Mouse (Mus musculus) small intestine, adult 2 months (tissue): Measurements from ENCODE around the gene Platr17. TPM values are rescaled to one million over a fixed set of nuclear protein-coding genes. Genes with fewer than 3 reads are reported as not detected.
"Not testable (repeated sequence)": the region's sequence is repeated elsewhere in the genome, so short reads cannot be mapped to it uniquely, and the experiment has no call there.

ENCODE experiments used
- H3K27ac ChIP-seq: fragments of 200-500 bp; 2 replicates; pipeline ENCODE4 v1.5.1; 2012; ENCODE audit warnings: low read depth, low read length, control low read depth, inconsistent platforms; ENCODE audit not compliant: insufficient read depth
- H3K27me3 ChIP-seq: fragments of 200-500 bp; 2 replicates; pipeline ENCODE4 v1.6.1; 2012; ENCODE audit warnings: mild to moderate bottlenecking, moderate library complexity, low read length, inconsistent platforms; ENCODE audit not compliant: control insufficient read depth, insufficient read depth
- H3K36me3 ChIP-seq: fragments of 200-500 bp; 2 replicates; pipeline ENCODE4 v1.6.1; 2012; ENCODE audit warnings: mild to moderate bottlenecking, low read length, control low read depth, inconsistent platforms; ENCODE audit not compliant: control insufficient read depth, insufficient read depth
- H3K4me1 ChIP-seq: fragments of 200-500 bp; 2 replicates; pipeline ENCODE4 v1.6.1; 2012; ENCODE audit warnings: low read length, inconsistent platforms, mixed read lengths; ENCODE audit not compliant: control insufficient read depth, insufficient read depth, insufficient read length
- H3K4me3 ChIP-seq: fragments of 200-500 bp; 2 replicates; pipeline ENCODE4 v1.5.1; 2012; ENCODE audit warnings: low read depth, mild to moderate bottlenecking, control low read depth, inconsistent platforms, low read length, moderate library complexity
- CTCF ChIP-seq: fragments of 200-500 bp; IDR thresholded peaks from 2 replicates; pipeline ENCODE4 v1.5.1; 2012; ENCODE audit warnings: low read depth, mild to moderate bottlenecking, control low read depth, inconsistent platforms, low read length, moderate library complexity, mixed read lengths; ENCODE audit not compliant: insufficient replicate concordance, insufficient read length; ENCODE audit errors: extremely low read depth
- POLR2A ChIP-seq: fragments of 200-500 bp; IDR thresholded peaks from 2 replicates; pipeline ENCODE4 v1.6.1; 2012; ENCODE audit warnings: low read depth, mild to moderate bottlenecking, control low read depth, inconsistent platforms, low read length, moderate library complexity
- WGBS: fragments of 180-500 bp; shearing (Covaris S2); methylation state at CpG from one replicate; pipeline ENCODE4 v1.1.7; 2018; 5-methylcytosine and 5-hydroxymethylcytosine counted together
- polyA plus RNA-seq: library from polyadenylated mRNA; depleted of rRNA; stranded (reverse); fragments of >200 nt; gene quantifications from 2 replicates; pipeline ENCODE4 v1.2.3, GENCODE M21; 2012

Platr17 gene
- polyA plus RNA-seq, 1 experiment: not detected

- H3K27ac ChIP-seq: peak overlapping the region; percentile 73
- H3K4me3 ChIP-seq: peak overlapping the region; percentile 69
- no peak for TF ChIP-seq POLR2A
- TF ChIP-seq CTCF: no peak
- no peaks in the 10 kb centered on the region for H3K27me3 ChIP-seq
- peaks cover 17% of the 10 kb centered on the region for H3K36me3 ChIP-seq
- WGBS: 44% methylated on average over 10 of the region's 10 CpGs
- H3K4me1 ChIP-seq: peaks cover 38% of the 10 kb centered on the region
Measured at GRCm38 (mm10) chr17:33950131-33950625, 45.2 kb downstream of the Platr17 start.

GRCm38 (mm10) chr17:33951021-33951946 lies 46.3 kb downstream of the Platr17 start, which contains the start of gene B3galt4:
Gene B3galt4, minus strand, starts transcription at chr17:33951488.
- peak within 1 kb of the TSS; percentile 73 for H3K27ac ChIP-seq

DNA sequence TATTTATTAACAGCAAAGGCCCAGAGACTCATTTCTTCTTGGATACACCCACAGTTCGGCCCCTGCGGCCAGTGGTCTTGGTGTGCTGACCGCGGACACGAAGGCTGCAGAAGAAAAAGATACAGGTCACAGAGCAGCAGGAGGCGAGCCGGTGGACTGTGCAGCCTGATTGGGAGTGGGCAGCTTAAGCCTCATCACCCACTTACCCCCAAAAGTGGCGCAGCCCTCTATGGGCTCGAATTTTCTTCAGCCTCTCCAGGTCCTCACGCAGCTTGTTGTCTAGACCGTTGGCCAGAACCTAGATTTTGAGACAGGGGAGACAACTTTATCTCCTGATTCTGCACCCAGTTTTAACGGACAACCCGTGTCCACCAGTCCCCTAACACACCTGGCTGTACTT lies 47.1 kb downstream of the Platr17 start:
- H3K27me3 ChIP-seq: not testable (repeated sequence)
- H3K27ac ChIP-seq: peak overlapping the region; percentile 12; the same call in 1 of the 2 replicates
- H3K36me3 ChIP-seq: peaks cover 16% of the 10 kb centered on the region
- peak overlapping the region; percentile 69 for H3K4me3 ChIP-seq
- peaks cover 38% of the 10 kb centered on the region for H3K4me1 ChIP-seq
- 61% methylated on average over 13 of the region's 13 CpGs for WGBS

More at GRCm38 (mm10) chr17:33951021-33951946, 46.3 kb downstream of the Platr17 start, which contains the start of gene B3galt4:
- no peak for TF ChIP-seq CTCF
- peak; percentile 46; the same call in 1 of the 2 replicates for TF ChIP-seq POLR2A
- peaks cover 38% of the 10 kb centered on the region for H3K4me1 ChIP-seq
- H3K36me3 ChIP-seq: peaks cover 17% of the 10 kb centered on the region
- WGBS: under 1% methylated on average over 45 of the region's 45 CpGs
- H3K27me3 ChIP-seq: no peaks in the 10 kb centered on the region
- H3K4me3 ChIP-seq: peak within 1 kb of the TSS; percentile 69

DNA sequence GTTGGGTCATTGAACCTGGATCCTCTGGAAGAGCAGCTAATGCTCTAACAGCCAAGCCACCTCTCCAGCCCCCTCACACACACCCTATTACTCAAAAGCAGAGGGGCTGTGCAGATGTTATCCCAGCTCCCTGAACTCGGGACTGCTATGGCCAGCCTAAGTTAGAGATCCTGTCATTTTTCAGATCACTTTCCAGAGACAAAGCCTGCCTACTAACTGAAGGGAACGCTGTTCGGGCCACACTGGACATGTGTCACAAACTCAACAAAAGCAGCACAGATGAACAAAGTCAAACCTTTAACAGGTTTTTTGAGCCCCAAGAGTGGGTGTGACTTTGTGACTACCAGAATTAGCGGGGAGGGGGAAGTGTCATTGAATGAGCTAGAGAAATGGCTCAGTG lies 47.9 kb downstream of the Platr17 start:
- TF ChIP-seq POLR2A (no peak), CTCF (no peak)
- WGBS: 60% methylated on average over 4 of the region's 4 CpGs
- Histone ChIP-seq H3K27ac (no peak overlapping the region), H3K4me3 (no peak overlapping the region), H3K4me1 (peaks cover 38% of the 10 kb centered on the region), H3K27me3 (no peaks in the 10 kb centered on the region), H3K36me3 (peaks cover 17% of the 10 kb centered on the region)

- H3K4me3 ChIP-seq: no peak overlapping the region
- peaks cover 35% of the 10 kb centered on the region for H3K4me1 ChIP-seq
- no peak overlapping the region for H3K27ac ChIP-seq
- 34% methylated on average over 3 of the region's 3 CpGs for WGBS
- peaks cover 19% of the 10 kb centered on the region for H3K36me3 ChIP-seq
- TF ChIP-seq CTCF (no peak), POLR2A (no peak)
- H3K27me3 ChIP-seq: no peaks in the 10 kb centered on the region
Measured at GRCm38 (mm10) chr17:33953310-33953709, 48.4 kb downstream of the Platr17 start.

DNA sequence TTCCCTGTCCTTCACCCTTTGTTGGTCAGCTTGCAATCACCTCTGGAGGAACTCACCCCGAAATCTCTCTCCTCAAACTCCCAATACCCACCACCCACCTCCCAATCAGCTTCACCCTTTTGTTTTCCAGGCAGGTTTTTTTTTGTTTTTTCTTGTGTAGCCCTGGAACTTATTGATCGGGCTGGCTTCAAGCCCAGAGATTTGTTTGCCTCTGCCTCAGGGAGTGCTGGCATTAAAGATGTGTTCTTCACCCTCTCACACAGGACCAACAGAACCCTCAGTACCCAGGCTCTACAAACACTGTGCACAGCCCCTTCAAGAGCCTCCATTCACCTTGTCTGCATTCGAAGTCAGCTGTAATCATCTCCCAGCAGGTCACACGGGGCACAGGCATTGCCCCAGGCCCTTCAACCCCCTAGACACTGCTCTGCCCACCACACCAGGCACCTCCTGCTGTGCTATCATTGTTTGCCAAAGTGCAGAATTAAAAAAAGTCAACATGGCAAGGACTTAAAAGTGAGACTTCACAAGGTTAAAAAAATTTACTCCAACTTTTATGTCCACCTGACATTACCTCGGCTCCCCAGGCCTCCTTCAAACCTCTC lies 49.1 kb downstream of the Platr17 start:
- Histone ChIP-seq H3K27ac (no peak overlapping the region), H3K4me3 (peak overlapping the region; percentile 82), H3K27me3 (no peaks in the 10 kb centered on the region), H3K4me1 (peaks cover 28% of the 10 kb centered on the region), H3K36me3 (peaks cover 24% of the 10 kb centered on the region)
- no peak for TF ChIP-seq CTCF
- no peak for TF ChIP-seq POLR2A
- 17% methylated on average over 5 of the region's 5 CpGs for WGBS

DNA sequence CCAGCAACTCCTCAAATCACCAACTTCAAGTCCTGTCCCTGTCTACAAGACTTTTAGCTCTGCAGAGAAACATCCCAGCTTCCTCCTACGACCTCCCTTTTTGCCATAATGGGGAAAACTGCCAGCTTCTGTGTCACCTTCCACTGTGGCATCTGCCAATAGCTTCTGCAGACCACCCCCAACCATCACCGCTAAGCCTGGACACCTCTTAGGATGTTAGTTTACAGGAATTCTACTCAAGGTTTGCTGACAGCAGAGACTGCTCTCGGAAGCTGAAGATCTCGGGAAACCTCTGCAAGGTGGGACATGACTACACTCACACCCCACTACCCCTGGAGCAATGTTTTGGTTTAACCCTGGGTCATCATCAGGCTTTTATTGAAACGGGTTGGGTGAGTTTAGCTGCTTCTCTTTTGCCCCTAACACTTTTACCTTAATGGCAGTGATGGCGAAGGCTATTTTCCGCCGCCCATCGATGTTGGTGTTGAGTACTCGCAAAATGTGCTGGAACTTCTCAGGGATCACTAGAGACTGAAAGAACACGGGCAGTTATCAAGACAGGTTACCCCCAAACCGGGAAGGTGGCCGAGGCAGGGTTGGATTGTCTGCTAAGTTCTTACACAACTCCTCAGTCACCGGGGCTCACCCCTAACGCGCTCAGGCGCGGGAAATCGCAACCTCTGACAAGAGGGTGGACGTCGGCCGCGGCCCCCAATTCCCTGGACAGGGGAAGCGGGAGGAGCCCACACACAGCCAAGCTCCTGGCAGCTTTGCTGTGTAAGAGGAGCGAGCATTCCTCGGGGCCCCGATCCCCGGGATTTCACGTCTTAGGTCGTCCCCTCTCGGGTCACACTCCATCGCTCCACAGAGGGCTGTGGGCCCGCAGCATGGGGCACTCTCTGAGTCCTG lies 50.0 kb downstream of the Platr17 start:
- TF ChIP-seq CTCF (no peak), POLR2A (no peak)
- H3K27ac ChIP-seq: peak overlapping the region; percentile 53
- WGBS: under 1% methylated on average over 33 of the region's 33 CpGs
- H3K36me3 ChIP-seq: peaks cover 31% of the 10 kb centered on the region
- H3K4me3 ChIP-seq: peak overlapping the region; percentile 82
- peaks cover 24% of the 10 kb centered on the region for H3K4me1 ChIP-seq
- no peaks in the 10 kb centered on the region for H3K27me3 ChIP-seq
